Mouse (Mus musculus) heart, adult 18-20 months (tissue): ENCODE data around the gene Kcne3. TPM values are rescaled to one million over a fixed set of nuclear protein-coding genes. Genes with fewer than 3 reads are reported as not detected.
A peak's percentile ranks its signal among the peaks of the same experiment; 100 is the strongest.

ENCODE experiments used
- DNase-seq, 2 experiments: peaks; one replicate each; pipeline ENCODE4 v3.0.0; 2021 to 2022; ENCODE audit warnings: mixed read lengths in 1 of 2
- total RNA-seq, 2 experiments: library from RNA; stranded (reverse); gene quantifications; 2 replicates each; pipeline ENCODE4 v1.2.3; 2021

The Kcne3 gene
- total RNA-seq, 2 experiments from 2014 or later: 0.59 to 0.99 TPM

DNA sequence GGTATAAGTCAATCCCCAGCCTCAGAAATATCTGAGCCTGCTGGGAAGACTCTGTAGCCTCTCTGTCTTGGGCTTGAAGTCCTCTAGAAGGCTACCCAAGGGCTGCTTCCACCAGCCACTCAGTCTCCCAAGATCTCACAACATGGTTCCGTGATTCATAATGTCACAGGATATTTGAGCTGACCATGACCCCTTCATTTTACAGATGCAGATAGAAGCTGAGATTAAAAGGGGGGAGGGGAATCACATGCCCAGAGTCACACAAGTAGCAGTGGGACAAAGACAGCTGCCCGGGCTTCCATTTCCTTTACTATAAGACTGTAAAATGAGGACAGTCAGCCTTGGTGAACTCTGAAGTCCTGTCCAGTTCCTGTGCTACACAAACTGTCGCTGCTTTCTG is 5.3 kb downstream of the Kcne3 start:
- no peak for DNase-seq

DNA sequence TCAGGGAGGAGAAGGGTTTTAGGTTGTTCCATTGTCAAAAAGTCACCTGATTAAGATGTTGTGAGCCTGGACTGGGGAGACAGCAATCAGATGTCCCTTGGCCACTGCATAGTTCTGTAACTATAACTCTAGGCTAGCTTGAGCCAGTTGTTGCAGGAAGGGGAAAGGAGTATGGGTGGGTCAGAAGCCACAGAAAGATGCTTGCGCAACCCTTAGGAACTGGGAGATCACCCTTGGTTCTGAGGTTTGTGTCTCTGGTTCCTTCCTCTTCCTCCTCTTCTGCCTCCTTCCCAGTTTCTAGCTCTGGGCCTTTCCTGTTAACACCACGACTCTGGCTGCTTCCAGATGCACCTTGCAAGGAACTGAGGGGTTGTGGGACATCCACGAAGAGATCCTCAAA is 6.1 kb downstream of the Kcne3 start:
- DNase-seq: peak in 1 of 2 experiments; percentile 54

DNA sequence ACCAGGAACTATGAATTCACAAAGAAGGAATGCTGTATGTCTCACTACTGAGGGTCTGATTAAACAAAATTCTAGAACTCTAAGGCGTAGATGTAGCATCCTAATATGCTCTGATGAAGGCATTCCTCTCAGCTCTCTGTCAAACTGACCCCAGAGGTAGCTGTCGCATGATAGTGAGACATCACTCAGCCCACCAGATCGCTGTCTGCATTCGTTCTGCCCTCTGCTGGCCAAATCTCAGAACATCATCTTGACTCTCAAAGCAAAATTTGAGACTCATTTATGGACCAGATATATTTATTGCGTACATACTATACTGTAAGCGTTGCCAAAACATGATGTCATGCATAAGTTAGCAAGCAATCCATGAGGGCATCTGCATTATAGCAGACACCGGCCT is 11.3 kb downstream of the Kcne3 start:
- DNase-seq: peak; percentile 26 to 69

DNA sequence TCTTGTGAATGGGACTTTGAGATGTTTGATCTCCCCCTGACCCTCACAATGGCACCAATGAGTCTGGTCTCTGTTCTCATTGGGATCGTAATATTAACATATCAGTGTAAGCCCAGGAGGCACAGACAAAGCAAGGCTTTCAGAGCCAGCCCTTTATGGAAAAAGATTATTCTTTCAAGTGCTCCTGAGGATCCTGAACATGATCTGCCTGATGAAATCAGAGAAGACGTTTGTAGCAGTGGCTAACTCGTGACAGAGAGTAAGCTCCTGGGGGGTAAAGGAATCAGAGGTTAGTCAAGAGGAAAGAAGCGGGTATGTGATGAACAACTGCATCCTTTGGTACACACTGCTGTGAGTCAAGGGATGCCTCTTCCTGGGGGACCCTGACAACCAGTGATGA is 13.9 kb downstream of the Kcne3 start:
- no peak for DNase-seq

DNA sequence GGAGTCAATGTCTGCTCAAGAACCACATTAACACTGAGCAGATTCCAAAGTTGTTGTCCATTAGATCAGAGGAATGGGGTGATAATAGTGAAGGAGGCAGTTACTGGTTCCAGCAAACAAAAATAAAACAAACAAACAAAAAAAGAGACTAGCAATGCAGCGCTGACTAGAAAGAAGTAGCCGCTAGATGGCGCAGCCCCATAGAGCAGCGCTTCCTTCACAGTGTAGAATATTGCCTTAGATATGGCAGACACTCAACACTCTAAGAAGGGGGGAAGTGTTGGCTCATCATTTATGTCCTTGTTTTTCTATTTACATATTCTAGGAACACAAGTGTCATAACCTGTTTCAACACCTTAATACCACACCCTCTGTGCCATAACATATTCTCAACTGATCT is 14.5 kb downstream of the Kcne3 start:
- DNase-seq: peak; percentile 42 to 78

- DNase-seq: no peak
Measured at GRCm38 (mm10) chr7:100201191-100201590, 24.9 kb downstream of the Kcne3 start.

GRCm38 (mm10) chr7:100203616-100204015 is 27.3 kb downstream of the Kcne3 start:
- DNase-seq: no peak

DNA sequence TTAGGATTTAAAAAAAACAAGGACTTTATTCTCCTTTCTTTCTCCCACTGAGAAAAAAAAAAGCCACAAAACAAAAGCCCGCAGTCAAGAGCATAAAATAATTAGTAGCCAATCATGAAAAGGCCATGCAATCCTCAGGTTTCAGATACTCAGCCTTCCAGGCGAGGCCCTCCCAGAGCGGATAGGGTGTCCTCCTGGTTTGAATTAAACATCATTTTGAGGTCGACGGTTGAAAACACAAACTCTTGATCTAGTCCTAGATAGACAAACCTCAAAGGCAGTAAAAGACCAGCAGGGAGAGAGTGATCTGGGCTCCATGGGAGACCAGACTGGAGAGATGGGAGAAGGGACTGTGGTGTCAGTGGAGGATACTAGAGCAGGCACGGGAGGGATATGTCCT is 28.6 kb downstream of the Kcne3 start:
- DNase-seq: no peak

DNA sequence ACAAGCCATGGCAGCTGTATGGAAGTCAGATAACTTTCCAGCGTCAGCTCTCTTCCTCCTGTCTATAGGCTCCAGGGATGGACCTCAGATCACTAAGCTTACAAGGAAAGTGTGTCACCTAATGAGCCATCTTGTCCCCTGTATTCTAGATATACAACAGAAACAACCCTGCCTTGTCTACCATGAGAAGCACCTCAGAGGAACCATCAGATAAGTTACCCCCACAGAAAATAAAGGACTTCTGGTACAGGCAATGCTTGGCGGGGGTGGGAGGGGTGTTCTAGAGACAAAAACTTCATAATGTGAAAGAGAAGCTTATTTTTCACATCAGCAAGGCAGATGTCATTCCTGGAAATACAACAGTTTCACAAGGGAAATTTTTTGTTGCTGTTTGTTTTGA is 29.8 kb downstream of the Kcne3 start:
- no peak for DNase-seq

DNA sequence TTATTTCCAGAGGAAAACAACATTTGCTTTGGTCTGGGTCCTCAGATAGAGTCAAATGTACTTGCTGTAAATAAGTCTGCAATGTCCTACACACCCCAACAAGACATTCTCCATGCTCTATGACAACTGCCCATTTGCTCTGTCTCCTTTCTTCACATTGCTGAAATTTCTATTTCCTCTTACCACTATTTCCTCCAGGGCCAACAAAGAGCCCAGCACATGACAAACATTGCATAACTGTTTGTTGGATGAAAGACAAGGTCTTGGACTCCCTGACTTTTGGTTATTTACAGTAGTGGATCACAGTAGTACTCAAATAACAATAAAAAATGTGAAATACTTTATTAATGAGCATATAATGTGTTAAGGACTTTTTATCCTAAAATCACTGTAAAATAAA is 31.6 kb downstream of the Kcne3 start:
- peak; percentile 26 to 30 for DNase-seq

DNA sequence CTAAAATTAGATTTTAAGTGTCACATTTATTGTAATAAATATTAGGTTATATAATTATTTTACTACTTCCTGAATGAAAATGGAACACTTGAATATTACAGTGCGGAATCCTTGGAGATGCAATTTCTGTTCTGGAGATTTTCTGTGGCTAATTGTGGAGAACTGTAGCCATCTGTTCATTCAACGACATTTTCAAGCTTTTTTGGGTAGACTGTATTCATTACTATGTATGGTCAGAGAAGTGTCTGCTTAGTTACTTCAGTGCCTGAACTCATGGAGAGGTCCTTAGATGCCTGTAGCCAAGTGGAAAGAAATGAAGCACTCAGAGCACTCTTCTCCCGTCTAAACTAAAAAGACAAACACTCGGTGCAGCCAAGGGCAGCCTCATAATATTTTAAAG is 38.0 kb downstream of the Kcne3 start:
- no peak for DNase-seq

GRCm38 (mm10) chr7:100215116-100215732 is 38.9 kb downstream of the Kcne3 start:
- DNase-seq: no peak

GRCm38 (mm10) chr7:100215976-100216375 is 39.7 kb downstream of the Kcne3 start:
- DNase-seq: peak in 1 of 2 experiments; percentile 7

DNA sequence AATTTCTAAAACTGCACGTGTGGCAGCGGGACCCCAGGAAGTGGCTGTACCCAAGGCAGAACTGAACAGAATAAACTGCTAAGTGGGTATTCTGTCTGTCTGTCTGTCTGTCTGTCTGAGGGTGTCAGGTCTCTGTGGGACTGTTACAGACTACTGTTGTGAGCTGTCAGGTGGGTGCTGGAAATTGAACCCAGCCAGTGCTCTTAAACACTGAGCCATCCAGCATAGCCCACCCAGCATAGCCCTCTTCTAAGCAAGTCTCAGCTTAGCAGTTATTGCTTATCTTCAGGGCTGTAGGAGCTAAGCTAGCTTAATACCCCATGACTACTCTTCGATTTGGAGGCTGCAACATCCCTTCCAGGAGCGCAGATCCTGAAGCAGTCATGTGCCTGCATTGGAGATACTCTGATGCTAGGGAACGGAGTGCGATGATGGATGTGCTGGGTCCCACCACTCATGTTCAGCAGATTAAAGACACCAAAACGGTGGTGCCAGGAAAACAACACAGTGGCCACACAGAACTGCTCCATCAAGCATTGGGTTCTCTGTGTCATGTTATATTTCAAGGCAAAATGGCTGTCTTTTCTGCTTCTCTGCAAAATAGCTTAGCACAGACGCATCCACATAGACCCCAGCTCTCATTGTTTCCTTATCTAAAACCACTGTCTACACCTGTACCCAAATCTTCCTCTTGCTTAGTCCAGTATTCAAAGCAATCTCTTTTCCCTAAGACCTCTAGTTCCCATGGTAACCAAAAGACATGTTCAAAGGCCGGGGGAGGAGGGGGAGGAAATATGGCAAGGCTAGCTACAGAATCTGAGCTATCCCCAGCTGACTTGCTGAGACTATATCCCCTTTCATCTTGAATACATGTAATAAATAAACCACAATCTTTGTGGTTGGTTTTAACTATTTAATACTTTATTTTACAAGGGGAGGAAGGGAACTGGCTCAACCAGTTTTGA is 40.6 kb downstream of the Kcne3 start:
- no peak for DNase-seq

DNA sequence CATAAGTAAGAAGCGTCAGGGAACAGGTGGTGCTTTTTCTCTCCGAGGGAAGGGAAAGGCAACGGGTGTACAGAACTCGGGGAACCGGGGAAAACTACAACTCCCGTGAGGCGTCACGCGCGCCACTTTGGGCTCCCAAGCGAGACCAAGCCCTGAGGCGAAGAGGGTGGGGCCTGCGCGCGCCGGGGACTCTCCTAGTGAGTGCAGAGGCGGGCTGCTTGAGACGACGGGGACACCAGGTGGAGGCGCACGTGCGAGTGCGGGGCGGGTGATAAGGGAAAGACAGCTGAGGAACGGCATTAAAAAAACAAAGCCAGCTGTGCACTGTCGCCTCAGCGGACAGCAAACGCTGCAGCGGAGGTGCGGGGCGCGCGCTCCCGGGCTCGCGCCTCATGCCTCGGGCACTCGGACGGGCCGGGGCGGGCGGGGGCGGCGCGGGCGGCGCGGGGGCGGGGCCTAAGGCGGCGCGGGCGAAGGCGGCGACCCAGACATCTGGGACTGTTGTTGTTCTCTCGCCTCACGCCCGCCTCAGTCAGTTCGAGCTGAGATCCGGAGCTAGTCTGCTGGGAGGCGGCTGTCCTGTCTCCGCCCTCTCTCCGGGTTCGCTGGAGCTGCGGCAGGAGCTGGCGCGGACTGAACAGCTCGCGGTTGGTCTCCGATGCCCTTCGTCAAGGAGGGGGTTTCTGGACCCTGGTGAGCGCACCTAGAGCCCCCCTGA is 51.0 kb downstream of the Kcne3 start, which contains the start of gene Pgm2l1:
Gene Pgm2l1 (plus strand): TSS at position 237 of the 718 bp plus-strand sequence.
- DNase-seq: peak; percentile 98

GRCm38 (mm10) chr7:100227896-100228525 is 51.7 kb downstream of the Kcne3 start:
- no peak for DNase-seq

- DNase-seq: no peak
Measured at GRCm38 (mm10) chr7:100228957-100229356, 52.7 kb downstream of the Kcne3 start.

DNA sequence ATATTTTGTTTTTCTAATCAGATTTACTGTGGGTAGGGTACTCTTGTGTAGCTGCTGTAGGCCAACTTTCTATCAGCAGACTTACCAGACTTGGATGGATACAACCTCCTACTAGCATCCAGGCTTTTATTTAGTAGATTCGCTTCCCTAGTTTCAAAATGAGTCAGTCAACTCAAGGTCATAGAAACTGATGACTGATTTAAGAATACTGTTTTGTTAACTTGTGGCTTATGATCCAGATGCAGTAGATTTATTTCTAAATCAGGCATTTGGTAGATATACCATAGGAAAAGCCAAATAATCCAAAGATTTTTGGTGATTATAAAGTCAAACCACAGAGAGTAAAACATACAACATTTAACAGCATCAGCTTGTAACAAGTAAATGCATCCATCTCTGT is 54.3 kb downstream of the Kcne3 start:
- no peak for DNase-seq

- no peak for DNase-seq
Measured at GRCm38 (mm10) chr7:100231661-100232060, 55.4 kb downstream of the Kcne3 start.

- no peak for DNase-seq
Measured at GRCm38 (mm10) chr7:100233681-100234080, 57.4 kb downstream of the Kcne3 start.
